Mouse (Mus musculus) cerebellum, adult 8-10 months (tissue): Measurements from ENCODE around the gene Cadm1.

ENCODE experiments used
- DNase-seq: peaks from one replicate; pipeline ENCODE4 v3.0.0; 2022

The Cadm1 gene

GRCm38 (mm10) chr9:47529602-47530450 lies at the start of gene Cadm1:
Cadm1 (plus strand) TSS chr9:47530173.
- DNase-seq = peak; percentile 97

GRCm38 (mm10) chr9:47484506-47484905 lies 45.5 kb upstream of the Cadm1 start:
- DNase-seq = no peak

GRCm38 (mm10) chr9:47485186-47485585 lies 44.8 kb upstream of the Cadm1 start:
- no peak for DNase-seq

- peak; percentile 21 for DNase-seq
Measured at GRCm38 (mm10) chr9:47499761-47500160, 30.2 kb upstream of the Cadm1 start.

- no peak for DNase-seq
Measured at GRCm38 (mm10) chr9:47505956-47506355, 24.0 kb upstream of the Cadm1 start.

- DNase-seq = no peak
Measured at GRCm38 (mm10) chr9:47506876-47507275, 23.1 kb upstream of the Cadm1 start.

- no peak for DNase-seq
Measured at GRCm38 (mm10) chr9:47508109-47508508, 21.9 kb upstream of the Cadm1 start.

GRCm38 (mm10) chr9:47512521-47512920 lies 17.5 kb upstream of the Cadm1 start:
- no peak for DNase-seq

GRCm38 (mm10) chr9:47514318-47514717 lies 15.7 kb upstream of the Cadm1 start:
- DNase-seq = no peak

GRCm38 (mm10) chr9:47516238-47516637 lies 13.7 kb upstream of the Cadm1 start:
- no peak for DNase-seq

- DNase-seq = no peak
Measured at GRCm38 (mm10) chr9:47527290-47527689, 2.7 kb upstream of the Cadm1 start.

- DNase-seq = no peak
Measured at GRCm38 (mm10) chr9:47527741-47528140, 2.2 kb upstream of the Cadm1 start.

GRCm38 (mm10) chr9:47529182-47529581 lies 791 bp upstream of the Cadm1 start:
- DNase-seq = no peak

GRCm38 (mm10) chr9:47530544-47530921 lies 560 bp downstream of the Cadm1 start:
- DNase-seq = no peak

- DNase-seq = peak; percentile 78
Measured at GRCm38 (mm10) chr9:47530922-47531850, 1.2 kb downstream of the Cadm1 start.

- DNase-seq = peak; percentile 29
Measured at GRCm38 (mm10) chr9:47532215-47532865, 2.4 kb downstream of the Cadm1 start.

GRCm38 (mm10) chr9:47533461-47533860 lies 3.5 kb downstream of the Cadm1 start:
- no peak for DNase-seq

- DNase-seq = peak; percentile 27
Measured at GRCm38 (mm10) chr9:47534573-47535475, 4.9 kb downstream of the Cadm1 start.

GRCm38 (mm10) chr9:47545245-47545644 lies 15.3 kb downstream of the Cadm1 start:
- no peak for DNase-seq

GRCm38 (mm10) chr9:47545667-47546066 lies 15.7 kb downstream of the Cadm1 start:
- no peak for DNase-seq

- DNase-seq = no peak
Measured at GRCm38 (mm10) chr9:47548402-47548801, 18.4 kb downstream of the Cadm1 start.

GRCm38 (mm10) chr9:47548916-47549315 lies 18.9 kb downstream of the Cadm1 start:
- DNase-seq = no peak
